Mouse (Mus musculus) lung, embryonic 14.5 days (tissue): Measurements from ENCODE around the gene Trpv1. TPM values are rescaled to one million over a fixed set of nuclear protein-coding genes. Genes with fewer than 3 reads are reported as not detected.

Source experiments
- ATAC-seq: fragments of 200-750 bp; cut with Nextera tagmentation; 2 replicates; pipeline ENCODE4 v1.8.0; 2017; ENCODE audit warnings: mild to moderate bottlenecking, moderate TSS enrichment, moderate library complexity; ENCODE audit not compliant: insufficient read depth
- DNase-seq: peaks from one replicate; pipeline ENCODE4 v3.0.0-alpha.2; 2015
- H3K27ac ChIP-seq: fragments of 300-500 bp; sonication (generic); 2 replicates; pipeline ENCODE4 v1.5.1; 2014; ENCODE audit warnings: low read depth, mild to moderate bottlenecking, moderate library complexity
- H3K27me3 ChIP-seq: fragments of 300-500 bp; sonication (generic); 2 replicates; pipeline ENCODE4 v1.6.1; 2014; ENCODE audit warnings: low read length, control low read depth; ENCODE audit not compliant: insufficient read depth
- H3K36me3 ChIP-seq: fragments of 300-500 bp; sonication (generic); 2 replicates; pipeline ENCODE4 v1.6.1; 2014; ENCODE audit warnings: control low read depth; ENCODE audit not compliant: insufficient read depth
- H3K4me1 ChIP-seq: fragments of 300-500 bp; sonication (generic); 2 replicates; pipeline ENCODE4 v1.6.1; 2014; ENCODE audit warnings: antibody characterized with exemption, control low read depth; ENCODE audit not compliant: insufficient read depth
- H3K4me2 ChIP-seq: fragments of 300-500 bp; sonication (generic); 2 replicates; pipeline ENCODE4 v1.6.1; 2014; ENCODE audit warnings: mild to moderate bottlenecking
- H3K4me3 ChIP-seq: fragments of 300-500 bp; sonication (generic); 2 replicates; pipeline ENCODE4 v1.5.1; 2014; ENCODE audit warnings: low read depth, low read length
- H3K9ac ChIP-seq: fragments of 300-500 bp; sonication (generic); 2 replicates; pipeline ENCODE4 v1.6.1; 2014
- H3K9me3 ChIP-seq: fragments of 300-500 bp; sonication (generic); 2 replicates; pipeline ENCODE4 v1.6.1; 2016; ENCODE audit warnings: low read depth, low read length, control low read depth
- CTCF ChIP-seq: IDR thresholded peaks from 2 replicates; pipeline ENCODE4 v1.5.1; 2016; ENCODE audit warnings: antibody characterized with exemption, low read depth
- WGBS: fragments of 180-500 bp; shearing (Covaris S2); extraction: QIAGEN DNeasy Blood & Tissue Kit; methylation state at CpG from one replicate; pipeline ENCODE4 v1.1.7; 2014; 5-methylcytosine and 5-hydroxymethylcytosine counted together
- polyA plus RNA-seq: library from polyadenylated mRNA; unstranded; fragments of >200 nt; fragmentation: Nextera tagmentation; extraction: Ambion mirVana; gene quantifications from 2 replicates; pipeline ENCODE4 v1.2.1, GENCODE M21; 2014

Trpv1 gene
- polyA plus RNA-seq, 1 experiment from 2014 or later, result not detected

GRCm38 (mm10) chr11:73232513-73232912, 1.6 kb upstream of the Trpv1 start:
- no peak for TF ChIP-seq CTCF
- 34% methylated on average over 2 of the region's 2 CpGs for WGBS
- Histone ChIP-seq H3K4me1 (peaks cover 12% of the 10 kb centered on the region), H3K36me3 (no peaks in the 10 kb centered on the region), H3K27ac (no peak overlapping the region), H3K9me3 (no peaks in the 10 kb centered on the region), H3K27me3 (no peaks in the 10 kb centered on the region), H3K9ac (no peak overlapping the region), H3K4me2 (no peak overlapping the region), H3K4me3 (no peak overlapping the region)
- DNase-seq, result no peak
- no peak for ATAC-seq

DNA sequence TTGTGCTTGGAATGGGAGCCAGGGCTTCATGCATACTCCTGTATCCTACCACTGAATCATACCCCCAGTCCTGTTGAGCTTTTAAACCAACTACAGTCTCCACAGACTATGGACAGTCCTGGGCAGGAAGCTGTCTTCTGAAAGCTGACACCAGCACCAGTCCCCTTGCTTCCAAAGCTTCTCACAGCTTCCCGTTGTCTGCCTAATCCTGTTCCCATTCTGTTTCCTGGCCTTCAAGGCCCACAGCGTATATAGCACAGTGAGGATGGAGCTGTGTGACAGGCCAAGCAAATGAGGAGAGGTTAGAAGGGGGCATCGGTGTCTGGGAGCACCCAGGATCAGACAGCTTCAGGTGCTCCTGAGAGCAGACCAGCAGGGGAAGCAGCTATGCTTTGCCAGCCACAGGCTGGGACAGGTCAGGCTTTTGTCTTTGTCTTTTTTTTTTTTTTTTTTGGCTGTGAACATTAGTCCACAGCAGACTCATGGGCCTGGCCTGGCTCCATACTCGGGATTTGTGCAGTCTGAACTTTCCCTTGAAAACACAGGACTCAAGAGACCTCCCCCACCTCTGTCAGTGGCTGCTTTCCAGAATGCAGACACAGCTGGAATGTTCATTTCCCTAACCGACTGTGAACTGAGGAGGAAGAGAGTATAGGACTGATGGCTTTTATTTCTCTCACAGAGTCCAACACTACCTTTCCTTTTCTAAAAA, 2.1 kb downstream of the Trpv1 start:
- H3K9ac ChIP-seq, result no peak overlapping the region; the same call in 1 of the 2 replicates
- no peak for TF ChIP-seq CTCF
- peak overlapping the region; percentile 82 for H3K27ac ChIP-seq
- peak; percentile 91 for DNase-seq
- no peaks in the 10 kb centered on the region for H3K36me3 ChIP-seq
- 17% methylated on average over 5 of the region's 5 CpGs for WGBS
- H3K4me3 ChIP-seq, result no peak overlapping the region
- peak; percentile 89 for ATAC-seq
- H3K27me3 ChIP-seq, result no peaks in the 10 kb centered on the region
- H3K9me3 ChIP-seq, result no peaks in the 10 kb centered on the region
- no peak overlapping the region for H3K4me2 ChIP-seq
- peaks cover 12% of the 10 kb centered on the region for H3K4me1 ChIP-seq

GRCm38 (mm10) chr11:73236731-73237130, 2.6 kb downstream of the Trpv1 start:
- peak overlapping the region; percentile 82; the same call in 1 of the 2 replicates for H3K27ac ChIP-seq
- peaks cover 12% of the 10 kb centered on the region for H3K4me1 ChIP-seq
- H3K9ac ChIP-seq, result no peak overlapping the region
- H3K4me2 ChIP-seq, result no peak overlapping the region
- peak; percentile 54 for DNase-seq
- no peak for TF ChIP-seq CTCF
- no peaks in the 10 kb centered on the region for H3K36me3 ChIP-seq
- ATAC-seq, result peak; percentile 25; the same call in 1 of the 2 replicates
- H3K27me3 ChIP-seq, result no peaks in the 10 kb centered on the region
- 45% methylated on average over 3 of the region's 3 CpGs for WGBS
- no peaks in the 10 kb centered on the region for H3K9me3 ChIP-seq
- no peak overlapping the region for H3K4me3 ChIP-seq

- H3K36me3 ChIP-seq, result no peaks in the 10 kb centered on the region
- ATAC-seq, result no peak
- no peak overlapping the region for H3K9ac ChIP-seq
- H3K4me2 ChIP-seq, result no peak overlapping the region
- no peaks in the 10 kb centered on the region; the same call in 1 of the 2 replicates for H3K4me1 ChIP-seq
- no peaks in the 10 kb centered on the region for H3K27me3 ChIP-seq
- no peak for DNase-seq
- no peak for TF ChIP-seq CTCF
- 75% methylated on average over 6 of the region's 6 CpGs for WGBS
- H3K4me3 ChIP-seq, result no peak overlapping the region
- H3K27ac ChIP-seq, result no peak overlapping the region
- H3K9me3 ChIP-seq, result no peaks in the 10 kb centered on the region
These were observed 8.1 kb downstream of the Trpv1 start for GRCm38 (mm10) chr11:73242199-73242598.

DNA sequence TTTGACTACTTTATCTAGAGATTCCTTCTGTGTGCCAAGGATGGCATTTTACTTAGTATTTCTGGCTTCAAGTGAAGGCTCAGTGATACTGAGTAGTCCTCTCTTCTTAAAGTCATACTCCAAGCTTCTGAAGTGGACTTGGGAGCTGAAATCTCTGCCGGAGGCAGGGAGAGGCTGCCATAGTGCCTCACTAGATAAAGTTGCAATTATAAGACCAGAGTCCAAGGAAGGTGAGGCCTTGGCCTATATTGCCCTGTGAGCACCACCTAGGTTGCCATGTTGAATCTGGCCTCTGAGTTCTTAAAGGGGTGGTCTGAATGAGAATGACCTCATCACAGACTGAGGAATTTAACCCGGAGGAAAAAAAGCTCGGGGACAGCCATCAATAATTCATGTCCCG, 8.7 kb downstream of the Trpv1 start:
- no peak for TF ChIP-seq CTCF

GRCm38 (mm10) chr11:73257362-73257945, 23.4 kb downstream of the Trpv1 start:
- H3K27ac ChIP-seq, result no peak overlapping the region

More for the DNA sequence above, 8.7 kb downstream of the Trpv1 start:
- Histone ChIP-seq H3K4me1 (no peaks in the 10 kb centered on the region), H3K27ac (no peak overlapping the region), H3K4me2 (no peak overlapping the region), H3K9me3 (no peaks in the 10 kb centered on the region), H3K4me3 (no peak overlapping the region), H3K9ac (no peak overlapping the region), H3K27me3 (no peaks in the 10 kb centered on the region), H3K36me3 (no peaks in the 10 kb centered on the region)
- WGBS, result 81% methylated on average over 4 of the region's 4 CpGs
- ATAC-seq (no peak), DNase-seq (no peak)

GRCm38 (mm10) chr11:73258664-73259063, 24.6 kb downstream of the Trpv1 start:
- no peak overlapping the region for H3K4me3 ChIP-seq
- no peak for ATAC-seq
- no peak for TF ChIP-seq CTCF
- H3K27ac ChIP-seq, result no peak overlapping the region
- H3K4me1 ChIP-seq, result no peaks in the 10 kb centered on the region
- no peak overlapping the region for H3K9ac ChIP-seq
- no peaks in the 10 kb centered on the region for H3K36me3 ChIP-seq
- H3K9me3 ChIP-seq, result no peaks in the 10 kb centered on the region
- no peak overlapping the region for H3K4me2 ChIP-seq
- H3K27me3 ChIP-seq, result no peaks in the 10 kb centered on the region
- DNase-seq, result no peak

More at GRCm38 (mm10) chr11:73257362-73257945, 23.4 kb downstream of the Trpv1 start:
- H3K9ac ChIP-seq, result no peak overlapping the region
- H3K4me3 ChIP-seq, result no peak overlapping the region
- no peaks in the 10 kb centered on the region for H3K4me1 ChIP-seq
- no peaks in the 10 kb centered on the region for H3K9me3 ChIP-seq
- TF ChIP-seq CTCF, result no peak
- H3K4me2 ChIP-seq, result no peak overlapping the region
- ATAC-seq, result no peak
- no peaks in the 10 kb centered on the region for H3K27me3 ChIP-seq
- no peak for DNase-seq
- H3K36me3 ChIP-seq, result no peaks in the 10 kb centered on the region
- 60% methylated on average over 4 of the region's 4 CpGs for WGBS
